Mouse (Mus musculus) myocyte (in vitro differentiated cells): Measurements from ENCODE around the gene C1rb. TPM values are rescaled to one million over a fixed set of nuclear protein-coding genes. Genes with fewer than 3 reads are reported as not detected.

Experiments used
- H3K27me3 ChIP-seq: one replicate; pipeline ENCODE4 v1.6.1; 2011; ENCODE audit not compliant: control insufficient read depth, insufficient read depth, insufficient read length
- H3K36me3 ChIP-seq: one replicate; pipeline ENCODE4 v1.6.1; 2011; ENCODE audit not compliant: control insufficient read depth, insufficient read depth
- H3K4me2 ChIP-seq: one replicate; pipeline ENCODE4 v1.6.1; 2011; ENCODE audit warnings: low read depth, control low read depth
- H3K4me3 ChIP-seq: one replicate; pipeline ENCODE4 v1.5.1; 2011; ENCODE audit warnings: mild to moderate bottlenecking, control low read depth, moderate library complexity
- H3K79me2 ChIP-seq: one replicate; pipeline ENCODE4 v1.6.1; 2011; ENCODE audit not compliant: control insufficient read depth, insufficient read depth
- H3ac ChIP-seq: one replicate; pipeline ENCODE4 v1.6.1; 2011; ENCODE audit not compliant: control insufficient read depth, insufficient read length
- E2F4 ChIP-seq: IDR thresholded peaks from one replicate; pipeline ENCODE4 v1.6.1; 2011; ENCODE audit warnings: mild to moderate bottlenecking, control low read depth, moderate library complexity; ENCODE audit not compliant: insufficient read depth
- MAX ChIP-seq: IDR thresholded peaks from one replicate; pipeline ENCODE4 v1.6.1; 2011; ENCODE audit warnings: low read depth, mild to moderate bottlenecking, control low read depth
- MYOD1 ChIP-seq, 3 experiments: IDR thresholded peaks; one replicate each; pipeline ENCODE4 v1.6.1; 2011; ENCODE audit warnings: control low read depth in 2 of 3, low read depth in 2 of 3, mild to moderate bottlenecking in 2 of 3, moderate library complexity in 1 of 3; ENCODE audit not compliant: insufficient read length in 2 of 3, control insufficient read depth in 1 of 3
- MYOG ChIP-seq, 3 experiments: IDR thresholded peaks; one replicate each; pipeline ENCODE4 v1.6.1; 2011; ENCODE audit warnings: control low read depth in 2 of 3, low read depth in 2 of 3, mild to moderate bottlenecking in 2 of 3; ENCODE audit not compliant: insufficient read length in 2 of 3, control insufficient read depth in 1 of 3, insufficient read depth in 1 of 3
- POLR2A ChIP-seq: IDR thresholded peaks from one replicate; pipeline ENCODE4 v1.6.1; 2011; ENCODE audit warnings: low read depth, mild to moderate bottlenecking, control low read depth, moderate library complexity; ENCODE audit not compliant: insufficient read length
- REST ChIP-seq: IDR thresholded peaks from one replicate; pipeline ENCODE4 v1.6.1; 2011; ENCODE audit warnings: mild to moderate bottlenecking, control low read depth, moderate library complexity; ENCODE audit not compliant: insufficient read depth, insufficient read length
- SRF ChIP-seq: IDR thresholded peaks from one replicate; pipeline ENCODE4 v1.6.1; 2011; ENCODE audit warnings: low read depth; ENCODE audit not compliant: control insufficient read depth, insufficient read length
- TCF12 ChIP-seq: IDR thresholded peaks from one replicate; pipeline ENCODE4 v1.6.1; 2011; ENCODE audit warnings: mild to moderate bottlenecking, control low read depth; ENCODE audit not compliant: poor library complexity, insufficient read depth, severe bottlenecking
- USF1 ChIP-seq: IDR thresholded peaks from one replicate; pipeline ENCODE4 v1.6.1; 2011; ENCODE audit warnings: low read depth, mild to moderate bottlenecking, control low read depth, moderate library complexity
- polyA plus RNA-seq: library from polyadenylated mRNA; unstranded; fragments of >200 nt; fragmentation: generic; extraction: Trizol; gene quantifications from one replicate; pipeline ENCODE4 v1.2.1, GENCODE M21; 2012; ENCODE audit warnings: missing spikeins

Gene C1rb
- polyA plus RNA-seq, 1 experiment: 0.14 TPM

GRCm38 (mm10) chr6:124630763-124631162 is 60.7 kb downstream of the C1rb start:
- TF ChIP-seq TCF12 (no peak), REST (no peak), MYOG (IDR thresholded peaks at IDR 0.05; ENCODE audit: control insufficient read depth in 1 of 3, insufficient read depth in 1 of 3, insufficient read length in 2 of 3, low read depth in 2 of 3) (no peak), USF1 (no peak), POLR2A (no peak), MYOD1 (IDR thresholded peaks at IDR 0.05; ENCODE audit: control insufficient read depth in 1 of 3, insufficient read length in 2 of 3, low read depth in 2 of 3) (no peak), E2F4 (no peak), MAX (no peak), SRF (no peak)
- no peak overlapping the region for H3K4me2 ChIP-seq
- no peak overlapping the region for H3K4me3 ChIP-seq
- no peaks in the 10 kb centered on the region for H3K79me2 ChIP-seq
- no peaks in the 10 kb centered on the region for H3K36me3 ChIP-seq
- no peaks in the 10 kb centered on the region for H3K27me3 ChIP-seq
- no peak overlapping the region for H3ac ChIP-seq

Other genes starting within 250 kb of the C1rb start
- 33.4 TPM for gene Pex5, start 155.2 kb upstream of the C1rb start, polyA plus RNA-seq
- gene Clstn3, start 105.5 kb upstream of the C1rb start, polyA plus RNA-seq: 2.2 TPM
- 1.2 TPM for gene C1rl, start 77.2 kb upstream of the C1rb start, polyA plus RNA-seq
- gene C1ra, start 57.9 kb upstream of the C1rb start, polyA plus RNA-seq: 1.9 TPM
- gene C1s1, start 27.9 kb upstream of the C1rb start, polyA plus RNA-seq: 0.24 TPM
- gene C1s2, start 65.8 kb downstream of the C1rb start, polyA plus RNA-seq: 0.07 TPM
- gene Lpcat3, start 92.7 kb downstream of the C1rb start, polyA plus RNA-seq: 138 TPM
- gene Emg1, start 141.9 kb downstream of the C1rb start, polyA plus RNA-seq: 103 TPM
- 339 TPM for gene Phb2, start 142.0 kb downstream of the C1rb start, polyA plus RNA-seq
- gene Ptpn6, start 168.4 kb downstream of the C1rb start, polyA plus RNA-seq: 3.1 TPM
- 287 TPM for gene Grcc10, start 171.1 kb downstream of the C1rb start, polyA plus RNA-seq
- not detected for gene Gm45234, start 185.7 kb downstream of the C1rb start, polyA plus RNA-seq
- gene Atn1, start 186.2 kb downstream of the C1rb start, polyA plus RNA-seq: 39.4 TPM
- 19.5 TPM for gene Eno2, start 199.4 kb downstream of the C1rb start, polyA plus RNA-seq
- 0.13 TPM for gene Lrrc23, start 209.4 kb downstream of the C1rb start, polyA plus RNA-seq
- gene Spsb2, start 238.4 kb downstream of the C1rb start, polyA plus RNA-seq: 41.2 TPM
- gene Tpi1, start 244.0 kb downstream of the C1rb start, polyA plus RNA-seq: 1,480 TPM